Mouse (Mus musculus) kidney, adult 2 months (tissue): ENCODE data around the gene Id1.

ENCODE experiments used
- CTCF ChIP-seq: fragments of 200-500 bp; conservative IDR thresholded peaks from 2 replicates; pipeline ENCODE4 v1.5.1; 2011; ENCODE audit warnings: low read depth, mild to moderate bottlenecking, control low read depth, low read length, moderate library complexity, mixed read lengths; ENCODE audit not compliant: insufficient read depth, insufficient read length
- POLR2A ChIP-seq: fragments of 200-500 bp; IDR thresholded peaks from one replicate; pipeline ENCODE4 v1.6.1; 2011; ENCODE audit warnings: low read depth, low read length, control low read depth

- no peak for TF ChIP-seq CTCF
- TF ChIP-seq POLR2A: no peak
Measured at GRCm38 (mm10) chr2:152703596-152704255, 32.3 kb upstream of the Id1 start.
